Mouse (Mus musculus) layer of hippocampus, adult 18-20 months (tissue): Measurements from ENCODE around the gene Plxna2. TPM values are rescaled to one million over a fixed set of nuclear protein-coding genes. Genes with fewer than 3 reads are reported as not detected.

Source experiments
- DNase-seq, 2 experiments: peaks; one replicate each; pipeline ENCODE4 v3.0.0; 2022; ENCODE audit warnings: low spot score in 2 of 2
- long read RNA-seq: library from polyadenylated mRNA; stranded (forward); transcript quantifications from one replicate; pipeline ENCODE4 v2.0.0, GENCODE M21; 2021
- total RNA-seq, 2 experiments: library from RNA; stranded (reverse); gene quantifications; 2 replicates each; pipeline ENCODE4 v1.2.3; 2021

Plxna2 gene
- 10 to 100 TPM; 62.3 to 66.4 TPM for total RNA-seq
- long read RNA-seq, full-length matches to known transcripts, result 17 of 45 reads
- long read RNA-seq, partial matches to known transcripts, result 13 of 45 reads
- long read RNA-seq, other reads (novel, unspliced or antisense), result 15 of 45 reads

- no peak for DNase-seq
Measured at GRCm38 (mm10) chr1:194617918-194618317, at the start of gene Plxna2. TSS of gene Plxna2 (plus strand) at chr1:194618218.

- DNase-seq, result no peak
Measured at GRCm38 (mm10) chr1:194573870-194574269, 44.1 kb upstream of the Plxna2 start.

- peak; percentile 36 to 71 for DNase-seq
Measured at GRCm38 (mm10) chr1:194578270-194578669, 39.7 kb upstream of the Plxna2 start.

- DNase-seq, result peak in 1 of 2 experiments; percentile 20
Measured at GRCm38 (mm10) chr1:194580539-194580938, 37.5 kb upstream of the Plxna2 start.

GRCm38 (mm10) chr1:194586670-194587069 is 31.3 kb upstream of the Plxna2 start:
- peak in 1 of 2 experiments; percentile 15 for DNase-seq

- peak in 1 of 2 experiments; percentile 23 for DNase-seq
Measured at GRCm38 (mm10) chr1:194587532-194587931, 30.5 kb upstream of the Plxna2 start.

- no peak for DNase-seq
Measured at GRCm38 (mm10) chr1:194587956-194588668, 29.9 kb upstream of the Plxna2 start.

- DNase-seq, result no peak
Measured at GRCm38 (mm10) chr1:194588711-194589451, 29.1 kb upstream of the Plxna2 start.

GRCm38 (mm10) chr1:194593155-194593554 is 24.9 kb upstream of the Plxna2 start:
- no peak for DNase-seq

GRCm38 (mm10) chr1:194607406-194608261 is 10.4 kb upstream of the Plxna2 start:
- DNase-seq, result peak in 1 of 2 experiments; percentile 69

GRCm38 (mm10) chr1:194610516-194610915 is 7.5 kb upstream of the Plxna2 start:
- no peak for DNase-seq

- DNase-seq, result no peak
Measured at GRCm38 (mm10) chr1:194612628-194613027, 5.4 kb upstream of the Plxna2 start.

GRCm38 (mm10) chr1:194613271-194613834 is 4.7 kb upstream of the Plxna2 start:
- no peak for DNase-seq

- DNase-seq, result peak in 1 of 2 experiments; percentile 70
Measured at GRCm38 (mm10) chr1:194613923-194614830, 3.8 kb upstream of the Plxna2 start.

- no peak for DNase-seq
Measured at GRCm38 (mm10) chr1:194616136-194616535, 1.9 kb upstream of the Plxna2 start.

- peak; percentile 79 to 93 for DNase-seq
Measured at GRCm38 (mm10) chr1:194618841-194619311, 858 bp downstream of the Plxna2 start.

- peak; percentile 84 to 92 for DNase-seq
Measured at GRCm38 (mm10) chr1:194619353-194620244, 1.6 kb downstream of the Plxna2 start.

- peak in 1 of 2 experiments; percentile 52 for DNase-seq
Measured at GRCm38 (mm10) chr1:194620245-194620991, 2.4 kb downstream of the Plxna2 start.
